Mouse (Mus musculus) lung, postnatal 0 days (tissue): ENCODE measurements at regions not wholly inside any gene's neighbourhood (a gene's known extent, or its start where the extent isn't known, plus 50 kb on each side); places are given as distances from the start of the nearest gene placed in this dataset.
A peak's percentile ranks its signal among the peaks of the same experiment; 100 is the strongest.

Source experiments
- ATAC-seq: fragments of 200-750 bp; cut with Nextera tagmentation; 2 replicates; pipeline ENCODE4 v1.8.0; 2017; ENCODE audit warnings: moderate library complexity
- DNase-seq: peaks from one replicate; pipeline ENCODE4 v3.0.0-alpha.2; 2016; ENCODE audit warnings: low spot score
- H3K27ac ChIP-seq: fragments of 300-500 bp; sonication (generic); 2 replicates; pipeline ENCODE4 v1.5.1; 2014; ENCODE audit warnings: antibody characterized with exemption, mild to moderate bottlenecking, low read length, mixed read lengths
- H3K27me3 ChIP-seq: fragments of 300-500 bp; sonication (generic); replicated peaks from 2 replicates; pipeline ENCODE4 v1.6.1; 2014; ENCODE audit warnings: low read length, mixed read lengths; ENCODE audit not compliant: insufficient read depth
- H3K36me3 ChIP-seq: fragments of 300-500 bp; sonication (generic); 2 replicates; pipeline ENCODE4 v1.6.1; 2014; ENCODE audit warnings: low read length, mixed read lengths; ENCODE audit not compliant: insufficient read depth
- H3K4me1 ChIP-seq: fragments of 300-500 bp; sonication (generic); 2 replicates; pipeline ENCODE4 v1.6.1; 2014; ENCODE audit warnings: antibody characterized with exemption, low read depth, low read length, mixed read lengths; ENCODE audit not compliant: insufficient read depth
- H3K4me2 ChIP-seq: fragments of 300-500 bp; sonication (generic); replicated peaks from 2 replicates; pipeline ENCODE4 v1.6.1; 2014; ENCODE audit warnings: low read depth, mild to moderate bottlenecking, low read length, moderate library complexity, mixed read lengths
- H3K4me3 ChIP-seq: fragments of 300-500 bp; sonication (generic); 2 replicates; pipeline ENCODE4 v1.5.1; 2014; ENCODE audit warnings: low read depth, low read length
- H3K9ac ChIP-seq: fragments of 300-500 bp; sonication (generic); replicated peaks from 2 replicates; pipeline ENCODE4 v1.6.1; 2014; ENCODE audit warnings: low read depth, mild to moderate bottlenecking
- H3K9me3 ChIP-seq: fragments of 300-500 bp; sonication (generic); 2 replicates; pipeline ENCODE4 v1.6.1; 2016; ENCODE audit warnings: low read length, mixed read lengths
- CTCF ChIP-seq: IDR thresholded peaks from 2 replicates; pipeline ENCODE4 v1.5.1; 2016; ENCODE audit warnings: antibody characterized with exemption, mild to moderate bottlenecking
- EP300 ChIP-seq: IDR thresholded peaks from 2 replicates; pipeline ENCODE4 v1.6.1; 2016; ENCODE audit warnings: antibody characterized with exemption, mild to moderate bottlenecking, control low read depth
- WGBS: fragments of 180-500 bp; shearing (Covaris S2); extraction: QIAGEN DNeasy Blood & Tissue Kit; methylation state at CpG from one replicate; pipeline ENCODE4 v1.1.7; 2014; 5-methylcytosine and 5-hydroxymethylcytosine counted together

- no peak overlapping the region for H3K4me3 ChIP-seq
- H3K9me3 ChIP-seq = no peaks in the 10 kb centered on the region
- H3K9ac ChIP-seq = no peak overlapping the region
- no peak overlapping the region for H3K27ac ChIP-seq
- TF ChIP-seq CTCF (no peak), EP300 (no peak)
- no peaks in the 10 kb centered on the region for H3K36me3 ChIP-seq
- 82% methylated on average over 3 of the region's 3 CpGs for WGBS
- DNase-seq = no peak
- H3K27me3 ChIP-seq = no peaks in the 10 kb centered on the region
- H3K4me2 ChIP-seq = no peak overlapping the region
- ATAC-seq = no peak
- H3K4me1 ChIP-seq = no peaks in the 10 kb centered on the region
Measured at GRCm38 (mm10) chr11:64610724-64611123, 174.3 kb upstream of the F930015N05Rik start.

- DNase-seq = no peak
- Histone ChIP-seq H3K9ac (no peak overlapping the region), H3K27ac (no peak overlapping the region), H3K9me3 (no peaks in the 10 kb centered on the region), H3K4me3 (no peak overlapping the region), H3K27me3 (no peaks in the 10 kb centered on the region), H3K4me1 (no peaks in the 10 kb centered on the region), H3K36me3 (no peaks in the 10 kb centered on the region), H3K4me2 (no peak overlapping the region)
- 50% methylated on average over 1 of the region's 1 CpGs for WGBS
- TF ChIP-seq CTCF = no peak
- TF ChIP-seq EP300 = no peak
- no peak for ATAC-seq
Measured at GRCm38 (mm10) chr11:64615140-64615539, 178.7 kb upstream of the F930015N05Rik start.

- 50% methylated on average over 5 of the region's 5 CpGs for WGBS
- Histone ChIP-seq H3K36me3 (no peaks in the 10 kb centered on the region), H3K27me3 (no peaks in the 10 kb centered on the region), H3K9ac (no peak overlapping the region), H3K9me3 (no peaks in the 10 kb centered on the region), H3K4me1 (no peaks in the 10 kb centered on the region), H3K4me2 (no peak overlapping the region), H3K4me3 (no peak overlapping the region), H3K27ac (no peak overlapping the region)
- peak; percentile 13 for DNase-seq
- ATAC-seq = no peak
- TF ChIP-seq CTCF = no peak
- TF ChIP-seq EP300 = no peak
Measured at GRCm38 (mm10) chr11:64618631-64619385, 182.4 kb upstream of the F930015N05Rik start.

GRCm38 (mm10) chr11:64627180-64627579 lies 190.7 kb upstream of the F930015N05Rik start:
- no peaks in the 10 kb centered on the region for H3K27me3 ChIP-seq
- H3K9ac ChIP-seq = no peak overlapping the region
- H3K27ac ChIP-seq = no peak overlapping the region
- no peak for TF ChIP-seq CTCF
- no peak for TF ChIP-seq EP300
- no peaks in the 10 kb centered on the region for H3K4me1 ChIP-seq
- H3K4me3 ChIP-seq = no peak overlapping the region
- no peaks in the 10 kb centered on the region for H3K9me3 ChIP-seq
- 32% methylated on average over 7 of the region's 7 CpGs for WGBS
- peak; percentile 61 for DNase-seq
- 0 out of 2 replicates have a peak overlapping the region, but pooled peaks have one; percentile 4 for H3K4me2 ChIP-seq
- no peaks in the 10 kb centered on the region for H3K36me3 ChIP-seq
- ATAC-seq = peak; percentile 83

- DNase-seq (no peak), ATAC-seq (no peak)
- Histone ChIP-seq H3K36me3 (no peaks in the 10 kb centered on the region), H3K4me2 (no peak overlapping the region), H3K4me3 (no peak overlapping the region), H3K9me3 (no peaks in the 10 kb centered on the region), H3K9ac (no peak overlapping the region), H3K4me1 (no peaks in the 10 kb centered on the region), H3K27me3 (no peaks in the 10 kb centered on the region), H3K27ac (no peak overlapping the region)
- TF ChIP-seq EP300 (no peak), CTCF (no peak)
- WGBS = 88% methylated on average over 4 of the region's 4 CpGs
Measured at GRCm38 (mm10) chr11:64640947-64641346, 204.5 kb upstream of the F930015N05Rik start.

- no peaks in the 10 kb centered on the region; the same call in 1 of the 2 replicates for H3K4me1 ChIP-seq
- TF ChIP-seq EP300 = no peak
- no peak for TF ChIP-seq CTCF
- WGBS = 59% methylated on average over 5 of the region's 5 CpGs
Measured at GRCm38 (mm10) chr11:64643171-64643570, 206.7 kb upstream of the F930015N05Rik start.

More at GRCm38 (mm10) chr11:64643171-64643570, 206.7 kb upstream of the F930015N05Rik start:
- Histone ChIP-seq H3K27ac (no peak overlapping the region), H3K27me3 (no peaks in the 10 kb centered on the region), H3K9me3 (no peaks in the 10 kb centered on the region), H3K4me2 (no peak overlapping the region), H3K9ac (no peak overlapping the region), H3K4me3 (no peak overlapping the region), H3K36me3 (no peaks in the 10 kb centered on the region)
- ATAC-seq = no peak
- no peak for DNase-seq
